Mouse (Mus musculus) gastrocnemius, postnatal 25 days (tissue): Measurements from ENCODE around the gene Rsf1. TPM values are rescaled to one million over a fixed set of nuclear protein-coding genes. Genes with fewer than 3 reads are reported as not detected.
A peak's percentile ranks its signal among the peaks of the same experiment; 100 is the strongest.

Experiments
- DNase-seq: peaks from one replicate; pipeline ENCODE4 v3.0.0; 2022
- long read RNA-seq, 2 experiments: library from polyadenylated mRNA; stranded (forward); transcript quantifications; one replicate each; pipeline ENCODE4 v2.0.0; 2021
- total RNA-seq, 2 experiments: library from RNA; stranded (reverse); gene quantifications; 1 replicate in 1 of 2; 2 replicates in 1 of 2; pipeline ENCODE4 v1.2.3; 2021

The Rsf1 gene
- total RNA-seq, result 10 to 100 TPM; 10.6 to 10.9 TPM
- long read RNA-seq, experiment 1, full-length matches to known transcripts, result 1 of 4 reads
- long read RNA-seq, experiment 1, partial matches to known transcripts, result 2 of 4 reads
- long read RNA-seq, experiment 1, other reads (novel, unspliced or antisense), result 1 of 4 reads
- long read RNA-seq, experiment 2, full-length matches to known transcripts, result 2 of 5 reads
- long read RNA-seq, experiment 2, partial matches to known transcripts, result 2 of 5 reads
- long read RNA-seq, experiment 2, other reads (novel, unspliced or antisense), result 1 of 5 reads

- DNase-seq, result peak; percentile 96
These were observed at the start of gene Rsf1, which contains the start of gene Aamdc for GRCm38 (mm10) chr7:97579067-97579975. TSS of gene Rsf1 (plus strand) at chr7:97579889. TSS of gene Aamdc (minus strand) at chr7:97579497.

GRCm38 (mm10) chr7:97535531-97535930, 44.2 kb upstream of the Rsf1 start:
- DNase-seq, result no peak

- no peak for DNase-seq
These were observed 43.1 kb upstream of the Rsf1 start for GRCm38 (mm10) chr7:97536571-97536970.

- DNase-seq, result peak; percentile 70
These were observed 33.2 kb upstream of the Rsf1 start for GRCm38 (mm10) chr7:97546462-97546861.

- no peak for DNase-seq
These were observed 30.4 kb upstream of the Rsf1 start for GRCm38 (mm10) chr7:97549301-97549700.

- peak; percentile 25 for DNase-seq
These were observed 29.0 kb upstream of the Rsf1 start for GRCm38 (mm10) chr7:97550673-97551072.

- no peak for DNase-seq
These were observed 16.1 kb upstream of the Rsf1 start for GRCm38 (mm10) chr7:97563576-97563975.

GRCm38 (mm10) chr7:97569372-97569771, 10.3 kb upstream of the Rsf1 start:
- DNase-seq, result no peak

GRCm38 (mm10) chr7:97570389-97570788, 9.3 kb upstream of the Rsf1 start:
- no peak for DNase-seq

- peak; percentile 71 for DNase-seq
These were observed 1.2 kb upstream of the Rsf1 start for GRCm38 (mm10) chr7:97578361-97579066.

GRCm38 (mm10) chr7:97579976-97580842, 520 bp downstream of the Rsf1 start:
- peak; percentile 57 for DNase-seq

GRCm38 (mm10) chr7:97580843-97581214, 1.1 kb downstream of the Rsf1 start:
- DNase-seq, result peak; percentile 82

GRCm38 (mm10) chr7:97588506-97588905, 8.8 kb downstream of the Rsf1 start:
- DNase-seq, result no peak

GRCm38 (mm10) chr7:97590488-97590887, 10.8 kb downstream of the Rsf1 start:
- no peak for DNase-seq

- no peak for DNase-seq
These were observed 11.6 kb downstream of the Rsf1 start for GRCm38 (mm10) chr7:97591336-97591735.

- DNase-seq, result no peak
These were observed 12.7 kb downstream of the Rsf1 start for GRCm38 (mm10) chr7:97592396-97592795.

GRCm38 (mm10) chr7:97593535-97593934, 13.8 kb downstream of the Rsf1 start:
- no peak for DNase-seq

- DNase-seq, result no peak
These were observed 18.9 kb downstream of the Rsf1 start for GRCm38 (mm10) chr7:97598548-97598947.

- no peak for DNase-seq
These were observed 41.7 kb downstream of the Rsf1 start for GRCm38 (mm10) chr7:97621346-97621745.

GRCm38 (mm10) chr7:97622676-97623075, 43.0 kb downstream of the Rsf1 start:
- DNase-seq, result no peak

GRCm38 (mm10) chr7:97623402-97623801, 43.7 kb downstream of the Rsf1 start:
- DNase-seq, result no peak

- DNase-seq, result no peak
These were observed 49.7 kb downstream of the Rsf1 start for GRCm38 (mm10) chr7:97629351-97629750.
